Mouse (Mus musculus) heart, adult 2 months (tissue): ENCODE measurements around the gene Plcb3.
A peak's percentile ranks its signal among the peaks of the same experiment; 100 is the strongest.

Experiments
- CTCF ChIP-seq: fragments of 200-600 bp; IDR thresholded peaks from 2 replicates; pipeline ENCODE4 v1.8.1; 2022; ENCODE audit warnings: antibody characterized with exemption, mild to moderate bottlenecking, moderate library complexity
- POLR2A ChIP-seq: fragments of 200-500 bp; IDR thresholded peaks from 2 replicates; pipeline ENCODE4 v1.6.1; 2011; ENCODE audit warnings: mild to moderate bottlenecking, low read depth, low read length, control low read depth; ENCODE audit not compliant: insufficient read depth

DNA sequence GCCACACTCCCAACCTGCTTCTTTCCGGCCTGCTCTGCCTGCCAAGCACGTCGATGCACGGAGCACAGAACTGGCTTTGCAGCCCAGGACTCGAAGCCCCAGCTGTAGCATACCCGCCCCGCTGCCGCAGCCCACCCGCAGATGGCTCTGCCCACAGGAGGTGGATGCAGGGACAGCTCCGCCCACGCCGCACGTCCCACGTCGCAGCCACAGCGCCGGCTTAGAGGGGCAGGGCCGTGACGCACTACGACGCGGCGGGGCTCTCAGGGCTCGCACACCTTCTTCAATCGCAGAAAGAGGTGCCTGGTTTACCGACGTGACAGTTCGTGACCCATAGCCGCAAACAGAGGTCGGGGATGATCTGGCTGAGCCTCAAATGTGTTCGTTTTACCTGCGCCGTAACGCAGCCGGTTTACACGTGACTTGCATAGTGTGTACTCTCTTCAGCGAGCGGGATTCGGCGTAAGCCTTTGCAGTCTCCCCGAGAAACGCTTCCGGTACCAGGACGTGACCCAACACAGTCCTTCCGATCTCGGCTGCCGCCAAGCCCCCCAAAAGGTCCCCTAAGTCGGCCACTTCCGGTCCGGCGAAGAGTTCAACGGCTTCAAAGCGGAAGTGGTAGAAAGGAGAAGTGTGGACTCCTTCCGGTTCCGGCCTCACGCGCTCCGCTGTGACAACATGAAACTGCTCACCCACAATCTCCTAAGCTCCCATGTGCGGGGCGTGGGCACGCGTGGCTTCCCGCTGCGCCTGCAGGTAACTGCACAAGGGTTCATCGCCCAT is 66.6 kb downstream of the Plcb3 start, which contains the start of the genes Trmt112 and Prdx5:
- TF ChIP-seq CTCF: peak; percentile 14; the same call in 1 of the 2 replicates
- peak; percentile 89 for TF ChIP-seq POLR2A
